Mouse (Mus musculus) heart, embryonic 16.5 days (tissue): ENCODE results near the gene Gm20390. TPM values are rescaled to one million over a fixed set of nuclear protein-coding genes. Genes with fewer than 3 reads are reported as not detected.

Experiments
- ATAC-seq: fragments of 200-750 bp; cut with Nextera tagmentation; replicated peaks from 2 replicates; pipeline ENCODE4 v1.8.0; 2017; ENCODE audit warnings: moderate number of reproducible peaks; ENCODE audit not compliant: insufficient read depth, low FRiP score; ENCODE audit errors: extremely low read depth
- H3K27ac ChIP-seq: fragments of 300-500 bp; sonication (generic); 2 replicates; pipeline ENCODE4 v1.5.1; 2014; ENCODE audit warnings: mild to moderate bottlenecking, low read length, control low read depth, moderate library complexity
- H3K27me3 ChIP-seq: fragments of 300-500 bp; sonication (generic); 2 replicates; pipeline ENCODE4 v1.6.1; 2014; ENCODE audit warnings: low read length, mixed read lengths; ENCODE audit not compliant: control insufficient read depth, insufficient read depth
- H3K36me3 ChIP-seq: fragments of 300-500 bp; sonication (generic); 2 replicates; pipeline ENCODE4 v1.6.1; 2014; ENCODE audit not compliant: control insufficient read depth, insufficient read depth
- H3K4me1 ChIP-seq: fragments of 300-500 bp; sonication (generic); 2 replicates; pipeline ENCODE4 v1.6.1; 2014; ENCODE audit warnings: low read length, mixed read lengths; ENCODE audit not compliant: control insufficient read depth, insufficient read depth
- H3K4me2 ChIP-seq: fragments of 300-500 bp; sonication (generic); 2 replicates; pipeline ENCODE4 v1.6.1; 2014; ENCODE audit warnings: low read depth, mild to moderate bottlenecking, control low read depth, low read length
- H3K4me3 ChIP-seq: fragments of 300-500 bp; sonication (generic); 2 replicates; pipeline ENCODE4 v1.5.1; 2014; ENCODE audit warnings: mild to moderate bottlenecking, control low read depth, low read length
- H3K9ac ChIP-seq: fragments of 300-500 bp; sonication (generic); 2 replicates; pipeline ENCODE4 v1.6.1; 2014; ENCODE audit warnings: low read length, control low read depth
- H3K9me3 ChIP-seq: fragments of 300-500 bp; sonication (generic); replicated peaks from 2 replicates; pipeline ENCODE4 v1.6.1; 2016; ENCODE audit warnings: low read length; ENCODE audit not compliant: control insufficient read depth
- WGBS: fragments of 180-500 bp; shearing (Covaris S2); extraction: QIAGEN DNeasy Blood & Tissue Kit; methylation state at CpG from one replicate; pipeline ENCODE4 v1.1.7; 2014; 5-methylcytosine and 5-hydroxymethylcytosine counted together
- polyA plus RNA-seq: library from polyadenylated mRNA; unstranded; fragments of >200 nt; fragmentation: Nextera tagmentation; extraction: Ambion mirVana; gene quantifications from 2 replicates; pipeline ENCODE4 v1.2.1, GENCODE M21; 2015

The Gm20390 gene
- polyA plus RNA-seq, 1 experiment from 2014 or later: 182 TPM

DNA sequence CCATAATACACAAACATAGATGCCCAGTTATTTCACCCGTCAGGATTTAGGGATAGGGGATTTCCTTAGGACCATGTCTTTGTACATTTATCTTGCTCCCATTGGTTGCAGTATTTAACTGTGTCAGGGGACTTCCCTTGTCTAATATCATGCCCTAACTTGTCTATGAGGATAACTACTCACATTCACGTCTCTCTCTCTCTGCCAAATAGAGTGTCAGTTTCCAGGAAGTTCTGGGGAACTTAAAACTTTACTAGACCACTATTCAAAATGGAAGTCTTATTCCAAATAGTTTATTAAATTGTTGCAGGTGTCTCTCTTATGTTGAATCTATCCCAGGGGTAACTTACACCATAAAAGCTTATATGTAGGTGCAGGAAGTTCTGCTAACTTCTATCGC is 56.5 kb downstream of the Gm20390 start:
- Histone ChIP-seq H3K27me3 (no peaks in the 10 kb centered on the region), H3K36me3 (peaks cover 43% of the 10 kb centered on the region), H3K9ac (no peak overlapping the region), H3K4me2 (no peak overlapping the region), H3K27ac (no peak overlapping the region), H3K9me3 (no peaks in the 10 kb centered on the region), H3K4me3 (no peak overlapping the region), H3K4me1 (no peaks in the 10 kb centered on the region)
- WGBS: 89% methylated on average over 3 of the region's 3 CpGs
- no peak for ATAC-seq

DNA sequence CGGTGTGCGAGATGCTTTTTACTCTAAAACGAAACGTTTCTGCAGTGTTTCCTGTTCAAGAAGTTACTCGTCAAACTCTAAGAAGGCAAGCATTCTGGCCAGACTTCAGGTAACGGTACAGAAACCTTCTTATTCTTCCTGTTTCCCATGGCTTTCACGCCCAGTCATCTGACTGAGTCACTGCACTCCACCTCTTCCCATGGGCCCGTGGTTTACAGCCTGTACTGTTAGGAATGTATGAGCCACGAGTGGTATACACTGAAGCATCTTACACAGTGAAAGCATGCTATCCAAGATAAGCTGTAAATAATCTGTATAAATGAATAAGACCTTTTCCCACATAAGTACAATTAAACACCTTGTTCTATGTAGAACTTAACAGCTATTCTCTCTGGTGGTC is 59.3 kb downstream of the Gm20390 start:
- H3K4me2 ChIP-seq: no peak overlapping the region
- H3K9me3 ChIP-seq: no peaks in the 10 kb centered on the region
- H3K4me3 ChIP-seq: no peak overlapping the region
- H3K27ac ChIP-seq: no peak overlapping the region
- H3K9ac ChIP-seq: no peak overlapping the region
- no peaks in the 10 kb centered on the region for H3K27me3 ChIP-seq
- peaks cover 42% of the 10 kb centered on the region for H3K36me3 ChIP-seq
- WGBS: 81% methylated on average over 9 of the region's 9 CpGs
- ATAC-seq: no peak
- no peaks in the 10 kb centered on the region for H3K4me1 ChIP-seq

DNA sequence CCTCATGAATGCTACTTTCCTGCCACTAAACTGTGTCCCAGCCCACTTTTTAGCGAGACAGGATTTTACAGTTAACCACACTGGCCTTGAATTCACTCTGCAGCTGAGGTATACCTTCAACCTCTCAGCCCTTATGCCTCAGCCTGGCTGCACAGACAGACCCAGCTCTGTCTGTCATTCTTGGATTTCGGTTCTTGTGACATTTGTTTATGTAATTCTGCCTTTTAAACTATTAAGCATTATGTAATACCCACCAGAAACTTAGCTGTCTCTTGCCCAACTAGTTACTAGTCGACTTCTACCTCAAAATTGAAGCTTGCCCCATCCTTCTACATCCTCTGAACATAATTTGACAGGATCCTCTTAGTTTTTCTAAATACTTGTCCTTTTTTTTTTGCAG is 60.3 kb downstream of the Gm20390 start:
- H3K27ac ChIP-seq: no peak overlapping the region
- H3K9ac ChIP-seq: no peak overlapping the region
- no peak for ATAC-seq
- no peaks in the 10 kb centered on the region for H3K4me1 ChIP-seq
- H3K9me3 ChIP-seq: no peaks in the 10 kb centered on the region
- no peak overlapping the region for H3K4me2 ChIP-seq
- WGBS: 80% methylated on average over 3 of the region's 3 CpGs
- H3K4me3 ChIP-seq: no peak overlapping the region
- H3K27me3 ChIP-seq: no peaks in the 10 kb centered on the region
- H3K36me3 ChIP-seq: peaks cover 38% of the 10 kb centered on the region

DNA sequence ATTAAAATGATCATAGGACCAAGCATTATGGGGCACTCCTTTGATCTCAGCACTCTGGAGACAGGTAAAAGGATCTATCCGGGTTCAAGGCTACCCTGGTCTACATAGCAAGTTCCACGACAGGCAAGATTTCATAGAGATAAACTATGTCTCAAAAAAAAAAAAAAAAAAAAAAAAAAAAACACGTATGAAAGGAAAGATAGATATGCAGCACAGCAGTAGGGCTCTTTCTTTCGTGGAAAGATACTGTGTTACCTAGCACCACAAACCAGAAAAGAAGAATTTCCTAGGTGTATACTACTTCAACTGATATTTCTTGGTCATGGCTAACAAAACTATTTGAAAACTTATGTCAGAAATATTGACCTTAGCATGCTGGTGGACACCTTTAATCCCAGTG is 61.3 kb downstream of the Gm20390 start:
- Histone ChIP-seq H3K9me3 (no peaks in the 10 kb centered on the region), H3K9ac (no peak overlapping the region), H3K4me1 (no peaks in the 10 kb centered on the region), H3K4me3 (no peak overlapping the region), H3K27me3 (no peaks in the 10 kb centered on the region), H3K27ac (no peak overlapping the region), H3K36me3 (peaks cover 38% of the 10 kb centered on the region), H3K4me2 (no peak overlapping the region)
- ATAC-seq: no peak
- WGBS: 85% methylated on average over 4 of the region's 4 CpGs

Other genes starting within 250 kb of the Gm20390 start
- gene Utp18, start 82.5 kb downstream of the Gm20390 start, polyA plus RNA-seq: 16.8 and 17.0 TPM in 2 replicates
- 17.6 and 20.0 TPM in 2 replicates for gene Mbtd1, start 82.4 kb downstream of the Gm20390 start, polyA plus RNA-seq
- gene Nme2, start 12.0 kb downstream of the Gm20390 start, polyA plus RNA-seq: 408 and 420 TPM in 2 replicates
- 68.6 and 104 TPM in 2 replicates for gene Nme1, start 228 bp upstream of the Gm20390 start, polyA plus RNA-seq
- 31.7 and 36.2 TPM in 2 replicates for gene Spag9, start 27.8 kb upstream of the Gm20390 start, polyA plus RNA-seq
- gene Tob1, start 243.2 kb upstream of the Gm20390 start, polyA plus RNA-seq: 35.7 and 41.2 TPM in 2 replicates